Mouse (Mus musculus): ENCODE data around the gene Snx14. TPM values are rescaled to one million over a fixed set of nuclear protein-coding genes. Genes with fewer than 3 reads are reported as not detected.
A peak's percentile ranks its signal among the peaks of the same experiment; 100 is the strongest.
"Not testable (repeated sequence)": the region's sequence is repeated elsewhere in the genome, so short reads cannot be mapped to it uniquely, and the experiment has no call there.

Gene Snx14
- 29.7 and 35.1 TPM in 2 replicates for polyA plus RNA-seq (2014; fragmentation: Nextera tagmentation; extraction: Ambion mirVana)

DNA sequence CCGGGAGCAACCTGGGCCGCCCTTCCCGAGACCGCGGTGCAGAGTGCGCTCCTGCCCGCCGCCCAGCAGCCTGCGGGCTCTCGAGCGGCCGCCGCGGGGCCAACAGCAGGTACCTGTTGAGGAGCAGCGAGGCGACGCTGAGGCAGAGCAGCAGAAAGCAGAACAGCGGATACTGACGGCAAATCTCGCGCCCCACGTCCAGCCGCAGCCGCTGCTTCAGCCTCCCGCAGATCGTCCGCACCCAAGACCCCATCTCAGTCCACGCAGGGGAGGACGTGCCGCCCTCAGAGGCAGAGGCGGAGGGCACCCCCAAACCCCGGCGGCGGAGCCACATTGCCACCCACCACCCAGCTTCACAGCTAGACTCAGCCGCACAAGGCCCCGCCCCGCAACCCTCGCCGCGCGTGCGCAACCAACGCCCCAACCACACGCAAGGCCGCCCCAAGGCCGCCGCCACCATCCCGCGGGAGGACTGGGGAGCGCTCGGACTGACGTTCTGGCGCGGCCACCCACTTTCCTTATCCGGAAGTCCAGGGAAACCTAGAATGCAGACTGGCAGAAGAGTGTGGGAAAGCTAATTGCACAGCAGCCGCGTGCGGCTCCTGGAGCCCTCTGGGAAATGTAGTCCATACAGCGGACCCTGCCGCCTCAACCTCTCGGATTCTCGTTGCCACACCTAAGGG lies at the start of gene Snx14:
Snx14 (minus strand) TSS at position 404 of the 683 bp plus-strand sequence.
- peak within 1 kb of the TSS; percentile 79 for H3K9ac ChIP-seq (ENCODE audit: low read length)
- H3K4me2 ChIP-seq (ENCODE audit: low read length) = peak within 1 kb of the TSS; percentile 86
- no peaks in the 10 kb centered on the region for H3K9me3 ChIP-seq (ENCODE audit: control insufficient read depth, low read length)
- no peaks in the 10 kb centered on the region for H3K27me3 ChIP-seq (replicated peaks; ENCODE audit: control insufficient read depth, insufficient read depth, low read length)
- H3K27ac ChIP-seq (ENCODE audit: low read depth) = peak within 1 kb of the TSS; percentile 82
- peak; percentile 94 for ATAC-seq (replicated peaks; ENCODE audit: low FRiP score, low TSS enrichment, low read depth)
- peak within 1 kb of the TSS; percentile 79 for H3K4me3 ChIP-seq (ENCODE audit: low read depth, low read length)
- peak; percentile 97 for DNase-seq (ENCODE audit: low spot score)
- no peaks in the 10 kb centered on the region for H3K36me3 ChIP-seq (ENCODE audit: control insufficient read depth, insufficient read depth, low read length)
- WGBS = under 1% methylated on average over 61 of the region's 62 CpGs
- peaks cover 6% of the 10 kb centered on the region; the same call in 1 of the 2 replicates for H3K4me1 ChIP-seq (replicated peaks; ENCODE audit: control insufficient read depth, insufficient read depth, low read length)

DNA sequence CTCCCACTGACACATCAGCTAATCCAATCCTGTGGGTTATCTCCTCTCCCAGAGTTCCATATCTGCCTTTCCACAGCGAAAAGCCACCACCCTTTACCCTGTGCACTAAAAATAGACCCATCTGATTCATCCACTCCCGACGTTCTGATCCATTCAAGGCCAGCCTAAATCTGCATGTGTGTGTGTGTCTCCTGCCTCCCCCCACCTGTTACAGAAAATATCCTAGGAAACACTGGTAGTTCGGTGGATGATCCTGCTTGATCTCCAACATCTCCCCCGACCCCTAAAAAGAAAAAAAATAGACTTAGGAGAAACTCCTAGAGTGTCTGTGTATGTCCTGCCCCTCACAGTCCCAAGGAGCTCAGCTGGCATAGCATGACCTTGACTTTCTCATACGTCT lies 45.8 kb upstream of the Snx14 start:
- Histone ChIP-seq H3K27me3 (replicated peaks; ENCODE audit: control insufficient read depth, insufficient read depth, low read length) (no peaks in the 10 kb centered on the region), H3K4me2 (ENCODE audit: low read length) (no peak overlapping the region), H3K9me3 (ENCODE audit: control insufficient read depth, low read length) (no peaks in the 10 kb centered on the region), H3K4me3 (ENCODE audit: low read depth, low read length) (no peak overlapping the region), H3K9ac (ENCODE audit: low read length) (no peak overlapping the region), H3K36me3 (ENCODE audit: control insufficient read depth, insufficient read depth, low read length) (0 out of 2 replicates have a peak, but pooled peaks cover 3% of the 10 kb centered on the region), H3K27ac (ENCODE audit: low read depth) (no peak overlapping the region), H3K4me1 (replicated peaks; ENCODE audit: control insufficient read depth, insufficient read depth, low read length) (0 out of 2 replicates have a peak, but pooled peaks cover 12% of the 10 kb centered on the region)
- DNase-seq (ENCODE audit: low spot score) = no peak
- 55% methylated on average over 6 of the region's 6 CpGs for WGBS
- ATAC-seq (replicated peaks; ENCODE audit: low FRiP score, low TSS enrichment, low read depth) = no peak

DNA sequence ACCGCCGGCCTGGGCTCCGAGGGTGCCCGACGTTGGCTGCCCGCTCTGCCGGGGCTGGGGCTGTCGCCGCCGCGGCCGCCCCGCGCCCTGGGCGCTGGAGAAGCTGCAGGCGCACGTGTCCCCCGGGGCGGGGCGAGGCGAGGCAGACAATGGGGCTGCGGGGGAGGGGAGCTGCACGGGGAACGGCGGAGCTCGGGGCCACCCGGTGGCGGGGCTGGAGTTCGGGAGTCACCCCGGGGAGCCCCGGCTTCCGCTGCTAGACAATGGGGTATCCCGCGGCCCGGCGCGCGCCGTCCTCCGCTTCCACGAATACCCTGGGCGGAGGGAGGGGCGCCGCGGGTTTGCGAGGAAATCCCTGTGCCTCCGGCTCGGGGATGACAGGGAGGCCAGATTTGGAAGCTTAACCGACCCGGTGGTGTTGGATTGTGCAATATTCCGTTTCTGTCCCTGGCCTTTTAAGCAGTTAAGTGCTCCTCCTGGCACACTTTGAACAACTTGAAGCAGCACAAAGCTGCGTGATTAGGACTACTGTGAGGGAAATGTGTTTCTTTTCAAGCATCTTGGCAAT lies 44.2 kb upstream of the Snx14 start:
- Histone ChIP-seq H3K9ac (ENCODE audit: low read length) (peak overlapping the region; percentile 80), H3K4me1 (replicated peaks; ENCODE audit: control insufficient read depth, insufficient read depth, low read length) (peaks cover 15% of the 10 kb centered on the region; the same call in 1 of the 2 replicates), H3K27me3 (replicated peaks; ENCODE audit: control insufficient read depth, insufficient read depth, low read length) (no peaks in the 10 kb centered on the region), H3K27ac (ENCODE audit: low read depth) (peak overlapping the region; percentile 97), H3K36me3 (ENCODE audit: control insufficient read depth, insufficient read depth, low read length) (peaks cover 18% of the 10 kb centered on the region), H3K4me3 (ENCODE audit: low read depth, low read length) (peak overlapping the region; percentile 96), H3K9me3 (ENCODE audit: control insufficient read depth, low read length) (no peaks in the 10 kb centered on the region), H3K4me2 (ENCODE audit: low read length) (peak overlapping the region; percentile 51)
- WGBS = under 1% methylated on average over 37 of the region's 52 CpGs
- DNase-seq (ENCODE audit: low spot score) (peak; percentile 95), ATAC-seq (replicated peaks; ENCODE audit: low FRiP score, low TSS enrichment, low read depth) (no peak)

DNA sequence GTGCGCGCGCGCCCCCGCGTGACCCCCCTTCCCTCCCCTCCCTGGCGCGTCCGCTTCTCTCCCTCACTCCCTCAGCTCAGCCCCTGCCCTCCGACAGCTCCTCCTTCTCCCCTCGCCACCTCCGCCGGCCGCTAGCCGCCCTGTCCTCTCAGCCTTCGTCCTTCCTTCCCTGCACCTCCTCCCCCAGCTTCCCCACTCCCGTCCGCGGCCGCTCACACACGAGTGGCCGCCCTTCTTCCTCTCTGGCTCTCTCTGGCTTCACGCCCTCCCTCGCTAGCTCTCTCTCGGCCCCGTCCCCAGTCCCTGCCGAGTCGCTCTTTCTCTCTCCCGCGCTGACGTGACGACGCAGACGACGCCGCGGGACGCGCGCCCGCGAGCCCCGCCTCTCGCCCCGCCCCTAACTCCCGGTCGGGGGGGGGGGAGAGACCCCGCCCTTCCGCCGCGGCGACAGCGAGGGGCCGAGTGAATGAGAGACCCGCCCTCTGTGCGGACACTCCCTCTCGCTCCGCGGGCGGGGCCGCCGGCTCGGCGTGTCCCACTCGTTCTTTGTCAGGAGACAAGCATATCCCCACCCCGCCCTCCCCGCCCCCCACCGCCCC lies 43.6 kb upstream of the Snx14 start, which contains the start of gene Syncrip:
Syncrip (minus strand) TSS at position 345 of the 599 bp plus-strand sequence.
- H3K4me3 ChIP-seq (ENCODE audit: low read depth, low read length) = peak within 1 kb of the TSS; percentile 96
- WGBS = 1% methylated on average over 41 of the region's 68 CpGs

DNA sequence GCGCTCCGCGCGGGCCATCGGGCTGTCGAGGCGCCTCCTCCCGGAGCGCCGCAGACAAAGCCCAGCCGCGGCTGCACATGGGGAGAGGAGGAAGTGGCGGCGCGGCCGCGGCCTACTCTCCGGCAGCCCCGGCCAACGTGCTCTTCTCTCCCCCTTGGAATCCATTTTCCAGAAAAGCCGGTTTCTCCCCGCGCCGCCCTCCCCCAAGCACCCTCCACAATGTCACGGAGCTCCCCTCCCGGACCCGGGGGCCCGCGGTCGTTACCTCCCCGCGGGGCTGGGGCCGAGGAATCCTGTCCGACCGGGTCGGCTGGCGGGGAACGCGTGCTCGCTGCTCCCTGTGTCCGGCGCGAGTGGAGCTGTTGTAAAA lies 43.0 kb upstream of the Snx14 start:
- ATAC-seq (replicated peaks; ENCODE audit: low FRiP score, low TSS enrichment, low read depth) (no peak), DNase-seq (ENCODE audit: low spot score) (peak; percentile 87)
- Histone ChIP-seq H3K27me3 (replicated peaks; ENCODE audit: control insufficient read depth, insufficient read depth, low read length) (no peaks in the 10 kb centered on the region), H3K4me1 (replicated peaks; ENCODE audit: control insufficient read depth, insufficient read depth, low read length) (peaks cover 15% of the 10 kb centered on the region; the same call in 1 of the 2 replicates), H3K9me3 (ENCODE audit: control insufficient read depth, low read length) (no peaks in the 10 kb centered on the region), H3K27ac (ENCODE audit: low read depth) (peak overlapping the region; percentile 97), H3K36me3 (ENCODE audit: control insufficient read depth, insufficient read depth, low read length) (peaks cover 29% of the 10 kb centered on the region), H3K4me2 (ENCODE audit: low read length) (peak overlapping the region; percentile 67; the same call in 1 of the 2 replicates), H3K4me3 (ENCODE audit: low read depth, low read length) (peak overlapping the region; percentile 96), H3K9ac (ENCODE audit: low read length) (peak overlapping the region; percentile 98)
- 0% methylated on average over 19 of the region's 43 CpGs for WGBS

More for the DNA sequence above, 43.6 kb upstream of the Snx14 start, which contains the start of gene Syncrip:
- Histone ChIP-seq H3K36me3 (ENCODE audit: control insufficient read depth, insufficient read depth, low read length) (peaks cover 24% of the 10 kb centered on the region), H3K4me2 (ENCODE audit: low read length) (peak within 1 kb of the TSS; percentile 67), H3K27ac (ENCODE audit: low read depth) (peak within 1 kb of the TSS; percentile 97), H3K4me1 (replicated peaks; ENCODE audit: control insufficient read depth, insufficient read depth, low read length) (peaks cover 15% of the 10 kb centered on the region; the same call in 1 of the 2 replicates), H3K9ac (ENCODE audit: low read length) (peak within 1 kb of the TSS; percentile 98)
- peak; percentile 96 for ATAC-seq (replicated peaks; ENCODE audit: low FRiP score, low TSS enrichment, low read depth)
- not testable (repeated sequence) for H3K9me3 ChIP-seq (ENCODE audit: control insufficient read depth, low read length); H3K27me3 ChIP-seq (replicated peaks; ENCODE audit: control insufficient read depth, insufficient read depth, low read length)
- DNase-seq (ENCODE audit: low spot score) = peak; percentile 98

DNA sequence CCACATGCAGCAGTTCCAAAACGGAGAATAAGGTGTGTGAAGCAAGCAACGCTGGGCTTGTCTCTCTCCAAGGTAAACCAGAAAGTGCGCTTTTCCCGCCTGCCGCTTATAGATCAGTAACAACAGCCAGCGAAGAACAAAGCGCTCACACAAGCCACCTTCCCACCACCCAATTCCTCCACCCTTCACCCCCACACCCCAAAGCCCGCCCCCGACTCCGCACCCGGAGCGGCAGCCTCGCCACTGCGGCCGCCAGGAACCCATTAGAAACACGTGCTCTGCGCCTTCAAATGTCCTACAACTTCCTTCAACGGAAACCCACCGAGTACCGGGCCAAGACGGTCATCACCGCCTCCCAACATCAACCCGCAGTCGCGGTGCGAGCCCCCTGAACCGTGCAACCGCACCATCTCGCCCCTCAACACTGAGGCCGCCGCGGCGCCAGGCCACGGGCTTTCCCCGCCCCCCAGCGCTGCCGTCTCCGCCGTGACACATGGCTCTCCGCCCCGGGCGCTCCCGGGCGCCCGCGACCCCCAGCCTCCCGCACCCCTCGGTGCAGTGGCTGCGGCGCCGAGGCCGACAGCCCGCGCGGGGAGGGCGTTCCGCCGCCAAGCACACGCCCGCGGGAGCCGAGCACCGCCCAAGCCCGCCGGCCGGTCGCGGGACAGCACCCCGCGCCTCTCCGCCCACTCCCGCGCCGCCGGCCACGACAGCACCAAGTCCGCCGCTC lies 42.5 kb upstream of the Snx14 start:
- ATAC-seq (replicated peaks; ENCODE audit: low FRiP score, low TSS enrichment, low read depth) (peak; percentile 13), DNase-seq (ENCODE audit: low spot score) (peak; percentile 74)
- peaks cover 15% of the 10 kb centered on the region; the same call in 1 of the 2 replicates for H3K4me1 ChIP-seq (replicated peaks; ENCODE audit: control insufficient read depth, insufficient read depth, low read length)
- peak overlapping the region; percentile 97 for H3K27ac ChIP-seq (ENCODE audit: low read depth)
- H3K9me3 ChIP-seq (ENCODE audit: control insufficient read depth, low read length) = no peaks in the 10 kb centered on the region
- H3K27me3 ChIP-seq (replicated peaks; ENCODE audit: control insufficient read depth, insufficient read depth, low read length) = no peaks in the 10 kb centered on the region
- peak overlapping the region; percentile 96 for H3K4me3 ChIP-seq (ENCODE audit: low read depth, low read length)
- under 1% methylated on average over 77 of the region's 78 CpGs for WGBS
- H3K9ac ChIP-seq (ENCODE audit: low read length) = peak overlapping the region; percentile 98
- H3K4me2 ChIP-seq (ENCODE audit: low read length) = peak overlapping the region; percentile 67
- peaks cover 35% of the 10 kb centered on the region for H3K36me3 ChIP-seq (ENCODE audit: control insufficient read depth, insufficient read depth, low read length)

DNA sequence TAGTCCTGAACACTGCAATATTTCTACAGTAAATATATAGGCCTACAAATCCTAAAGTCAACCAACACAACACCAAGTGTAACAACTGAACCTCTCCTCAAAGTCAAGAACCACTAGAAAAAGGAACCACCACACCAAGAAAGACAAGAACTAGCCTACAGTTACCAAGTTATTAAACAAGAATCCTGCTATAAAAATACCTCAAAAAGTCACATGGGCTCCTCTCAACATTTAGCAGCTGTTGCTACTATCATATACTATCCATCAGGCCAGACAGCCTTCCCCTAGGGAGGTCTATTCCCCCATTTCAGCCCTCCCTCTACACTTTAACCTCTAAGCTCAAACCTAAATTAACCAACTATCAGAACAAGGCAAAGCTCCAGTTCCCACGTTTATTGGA lies 41.4 kb upstream of the Snx14 start:
- ATAC-seq (replicated peaks; ENCODE audit: low FRiP score, low TSS enrichment, low read depth) (no peak), DNase-seq (ENCODE audit: low spot score) (no peak)
- Histone ChIP-seq H3K4me1 (replicated peaks; ENCODE audit: control insufficient read depth, insufficient read depth, low read length) (peaks cover 15% of the 10 kb centered on the region; the same call in 1 of the 2 replicates), H3K27me3 (replicated peaks; ENCODE audit: control insufficient read depth, insufficient read depth, low read length) (no peaks in the 10 kb centered on the region), H3K4me2 (ENCODE audit: low read length) (peak overlapping the region; percentile 67), H3K9ac (ENCODE audit: low read length) (peak overlapping the region; percentile 98; the same call in 1 of the 2 replicates), H3K36me3 (ENCODE audit: control insufficient read depth, insufficient read depth, low read length) (peaks cover 46% of the 10 kb centered on the region), H3K9me3 (ENCODE audit: control insufficient read depth, low read length) (no peaks in the 10 kb centered on the region), H3K4me3 (ENCODE audit: low read depth, low read length) (peak overlapping the region; percentile 96), H3K27ac (ENCODE audit: low read depth) (no peak overlapping the region)
- 0% methylated on average over 1 of the region's 1 CpGs for WGBS

DNA sequence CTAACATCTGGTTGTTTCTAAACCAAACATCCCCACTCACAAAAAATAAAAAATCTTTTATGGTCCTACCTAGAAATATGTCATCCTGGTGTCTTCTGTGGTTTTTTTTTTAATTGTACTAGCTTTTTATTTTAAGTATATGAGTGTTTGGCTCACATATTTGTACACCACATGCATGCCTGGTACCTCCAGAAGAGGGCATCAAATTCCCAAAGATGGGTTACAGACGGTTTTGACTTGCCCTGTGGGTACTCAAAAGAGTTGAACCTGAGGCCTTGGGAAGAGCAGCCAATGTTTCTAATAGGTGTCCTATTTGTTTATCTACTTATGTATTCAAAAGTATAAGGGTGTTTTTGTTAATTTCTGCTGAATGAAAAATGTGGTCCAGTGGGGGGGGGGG lies 37.4 kb upstream of the Snx14 start:
- H3K4me3 ChIP-seq (ENCODE audit: low read depth, low read length) = no peak overlapping the region
- H3K4me2 ChIP-seq (ENCODE audit: low read length) = no peak overlapping the region
- H3K27ac ChIP-seq (ENCODE audit: low read depth) = no peak overlapping the region
- DNase-seq (ENCODE audit: low spot score) (no peak), ATAC-seq (replicated peaks; ENCODE audit: low FRiP score, low TSS enrichment, low read depth) (no peak)
- peaks cover 80% of the 10 kb centered on the region for H3K36me3 ChIP-seq (ENCODE audit: control insufficient read depth, insufficient read depth, low read length)
- H3K9ac ChIP-seq (ENCODE audit: low read length) = no peak overlapping the region
- no peaks in the 10 kb centered on the region for H3K9me3 ChIP-seq (ENCODE audit: control insufficient read depth, low read length)
- WGBS = 47% methylated on average over 1 of the region's 1 CpGs
- H3K4me1 ChIP-seq (replicated peaks; ENCODE audit: control insufficient read depth, insufficient read depth, low read length) = peaks cover 10% of the 10 kb centered on the region; the same call in 1 of the 2 replicates
- H3K27me3 ChIP-seq (replicated peaks; ENCODE audit: control insufficient read depth, insufficient read depth, low read length) = no peaks in the 10 kb centered on the region
